Mouse (Mus musculus) hematopoietic multipotent progenitor cell, adult 10-12 weeks (in vitro differentiated cells): Measurements from ENCODE around the gene Dnajb13. TPM values are rescaled to one million over a fixed set of nuclear protein-coding genes. Genes with fewer than 3 reads are reported as not detected.

ENCODE experiments used
- polyA plus RNA-seq: library from polyadenylated mRNA; stranded (reverse); fragments of >175 nt; gene quantifications from 2 replicates; pipeline ENCODE4 v1.2.3, GENCODE M21; 2012; ENCODE audit warnings: low replicate concordance

Gene Dnajb13
- polyA plus RNA-seq, result 0.26 and 1.2 TPM in 2 replicates

GRCm38 (mm10) chr7:100514573-100514972 lies at the start of gene Dnajb13:
TSS of gene Dnajb13 (minus strand) at chr7:100514960.

GRCm38 (mm10) chr7:100536804-100537518 lies 22.2 kb upstream of the Dnajb13 start, which contains the start of gene Coa4:
TSS of gene Coa4 (plus strand) at chr7:100537071.

GRCm38 (mm10) chr7:100493117-100493483 lies 21.7 kb downstream of the Dnajb13 start, which contains the start of gene Ucp2:
TSS of gene Ucp2 (plus strand) at chr7:100493337.

GRCm38 (mm10) chr7:100472777-100473176 lies 42.0 kb downstream of the Dnajb13 start, which contains the start of gene Ucp3:
TSS of gene Ucp3 (plus strand) at chr7:100472990.

Other genes starting within 250 kb of the Dnajb13 start
- gene P4ha3, start 229.4 kb downstream of the Dnajb13 start, polyA plus RNA-seq, result 0.16 TPM in 1 of 2 replicates, not detected in the other
- gene C2cd3, start 142.7 kb downstream of the Dnajb13 start, polyA plus RNA-seq, result 27.5 and 47.7 TPM in 2 replicates
- 27.9 and 30.1 TPM in 2 replicates for gene Ppme1, start 142.7 kb downstream of the Dnajb13 start, polyA plus RNA-seq
- 0.74 and 1.5 TPM in 2 replicates for gene Ucp3, start 42.0 kb downstream of the Dnajb13 start, polyA plus RNA-seq
- gene Ucp2, start 21.6 kb downstream of the Dnajb13 start, polyA plus RNA-seq, result 1,213 and 1,443 TPM in 2 replicates
- 3.2 and 8.6 TPM in 2 replicates for gene Coa4, start 22.1 kb upstream of the Dnajb13 start, polyA plus RNA-seq
- gene Rab6a, start 92.5 kb upstream of the Dnajb13 start, polyA plus RNA-seq, result 16.2 and 29.3 TPM in 2 replicates
- 2.1 and 2.7 TPM in 2 replicates for gene Mrpl48, start 93.3 kb upstream of the Dnajb13 start, polyA plus RNA-seq
- gene Plekhb1, start 147.5 kb upstream of the Dnajb13 start, polyA plus RNA-seq, result 0.06 TPM in 1 of 2 replicates, not detected in the other
- gene Fam168a, start 191.7 kb upstream of the Dnajb13 start, polyA plus RNA-seq, result 58.8 and 71.9 TPM in 2 replicates